Mouse (Mus musculus) adrenal gland, postnatal 0 days (tissue): ENCODE data around the gene Rdh11. TPM values are rescaled to one million over a fixed set of nuclear protein-coding genes. Genes with fewer than 3 reads are reported as not detected.

ENCODE experiments used
- polyA plus RNA-seq: library from polyadenylated mRNA; unstranded; fragments of >200 nt; fragmentation: Nextera tagmentation; extraction: Ambion mirVana; gene quantifications from 2 replicates; pipeline ENCODE4 v1.2.1, GENCODE M21; 2015

Gene Rdh11
- 16.7 and 19.3 TPM in 2 replicates for polyA plus RNA-seq

DNA sequence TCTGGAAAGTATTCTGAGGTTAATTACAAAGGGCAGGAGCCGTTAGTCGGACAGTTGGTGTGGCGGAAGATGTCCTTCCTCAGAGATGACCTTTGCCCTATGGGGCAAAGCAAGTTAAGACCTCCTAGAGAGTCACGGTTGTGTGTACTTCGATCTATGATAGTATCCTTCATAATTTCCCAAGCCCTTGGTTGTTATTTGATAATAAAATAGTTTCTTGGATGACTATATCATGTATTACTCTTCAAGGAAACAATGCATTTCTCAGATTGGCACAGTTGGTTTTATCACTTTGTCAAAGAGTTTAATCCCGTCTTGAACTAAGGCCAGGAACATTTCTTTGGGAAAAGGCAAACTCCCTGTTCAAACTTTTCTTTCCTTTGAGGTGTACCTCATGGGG, at the start of gene Rdh11:
Gene Rdh11 (minus strand): TSS at position 101 of the 400 bp plus-strand sequence.

DNA sequence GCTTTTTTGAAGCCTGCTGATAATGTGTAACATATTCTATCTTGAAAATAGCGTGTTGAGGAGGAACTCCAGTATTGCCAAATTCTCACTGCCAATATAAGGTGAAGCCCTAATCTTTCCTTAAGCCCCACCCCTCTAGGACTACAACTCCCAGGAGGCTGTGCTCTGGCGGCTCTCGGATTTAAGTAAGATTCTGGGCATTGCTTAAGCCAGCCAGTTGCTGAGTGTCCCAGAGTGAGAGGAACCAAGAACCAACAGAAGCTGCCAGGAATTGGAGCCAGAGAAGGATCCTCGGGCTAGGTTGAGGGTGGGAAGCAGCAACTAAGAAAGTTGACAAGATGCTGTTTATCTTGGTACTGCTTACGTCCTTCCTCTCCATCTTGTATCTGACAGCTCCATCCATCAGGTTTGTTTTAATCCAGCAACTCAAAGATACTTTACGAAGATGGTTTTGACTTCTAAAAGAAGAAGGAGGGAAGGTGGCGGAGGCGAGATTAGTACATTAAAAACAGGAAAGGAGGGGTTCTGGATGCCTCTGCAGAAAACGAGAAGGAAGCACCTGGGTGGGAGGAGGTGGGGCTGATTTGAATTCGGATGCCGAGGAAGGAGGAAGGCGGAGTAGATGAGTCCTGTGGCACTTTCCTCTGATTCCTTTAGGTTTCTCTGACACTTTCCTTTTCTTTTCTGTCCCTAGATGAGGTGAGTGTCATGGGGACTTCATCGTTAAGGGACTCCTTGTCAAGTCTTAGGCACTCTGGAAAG, 16.8 kb upstream of the Rdh11 start, which contains the start of gene Rdh12:
Gene Rdh12 (plus strand): TSS at position 212 of the 762 bp plus-strand sequence.

DNA sequence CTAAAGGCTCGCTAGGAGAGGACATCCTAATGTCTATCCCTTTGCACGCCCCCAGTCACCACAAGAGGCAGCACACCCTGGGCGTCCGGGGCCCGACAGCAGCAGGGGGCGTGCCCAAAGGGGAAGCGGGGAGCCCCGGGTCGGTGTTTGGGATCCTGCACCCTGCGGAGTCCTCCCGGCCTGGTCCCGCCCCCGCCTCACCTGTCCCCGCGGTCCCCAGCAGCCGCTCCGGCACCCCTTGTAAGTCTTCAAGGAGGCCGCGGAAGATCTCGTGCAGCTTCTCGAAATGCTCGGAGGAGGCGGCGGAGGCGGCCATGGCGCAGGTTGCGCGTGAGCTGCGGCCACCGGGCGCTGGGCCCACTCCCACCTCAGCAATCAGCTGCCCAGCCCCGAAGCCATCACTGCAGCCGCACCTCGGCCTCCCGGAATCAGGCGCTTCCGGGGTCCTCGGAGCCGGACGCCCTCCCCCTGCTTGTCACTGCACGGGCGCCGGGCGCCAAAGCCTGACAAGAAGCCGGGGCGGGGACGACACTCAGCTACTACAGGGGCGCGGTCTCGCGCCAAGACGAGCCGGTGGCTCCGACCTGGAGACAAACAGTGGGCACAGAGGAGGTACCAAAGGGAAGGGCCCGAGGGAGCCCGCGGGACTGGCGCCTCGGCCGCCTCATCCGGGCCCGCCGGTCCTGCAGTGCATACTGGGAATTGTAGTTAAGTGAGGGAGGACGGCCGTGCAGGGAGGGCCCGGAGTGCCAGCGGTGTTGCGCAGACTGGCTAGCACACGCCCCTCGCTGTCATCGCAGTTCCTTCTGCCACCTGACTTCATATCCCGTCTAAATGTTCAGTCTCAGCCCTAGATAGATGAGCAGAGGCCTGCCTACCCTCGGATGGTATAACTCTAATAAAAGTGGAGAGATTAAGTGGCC, 19.8 kb downstream of the Rdh11 start, which contains the start of gene Vti1b:
Gene Vti1b (minus strand): TSS at position 649 of the 923 bp plus-strand sequence.

DNA sequence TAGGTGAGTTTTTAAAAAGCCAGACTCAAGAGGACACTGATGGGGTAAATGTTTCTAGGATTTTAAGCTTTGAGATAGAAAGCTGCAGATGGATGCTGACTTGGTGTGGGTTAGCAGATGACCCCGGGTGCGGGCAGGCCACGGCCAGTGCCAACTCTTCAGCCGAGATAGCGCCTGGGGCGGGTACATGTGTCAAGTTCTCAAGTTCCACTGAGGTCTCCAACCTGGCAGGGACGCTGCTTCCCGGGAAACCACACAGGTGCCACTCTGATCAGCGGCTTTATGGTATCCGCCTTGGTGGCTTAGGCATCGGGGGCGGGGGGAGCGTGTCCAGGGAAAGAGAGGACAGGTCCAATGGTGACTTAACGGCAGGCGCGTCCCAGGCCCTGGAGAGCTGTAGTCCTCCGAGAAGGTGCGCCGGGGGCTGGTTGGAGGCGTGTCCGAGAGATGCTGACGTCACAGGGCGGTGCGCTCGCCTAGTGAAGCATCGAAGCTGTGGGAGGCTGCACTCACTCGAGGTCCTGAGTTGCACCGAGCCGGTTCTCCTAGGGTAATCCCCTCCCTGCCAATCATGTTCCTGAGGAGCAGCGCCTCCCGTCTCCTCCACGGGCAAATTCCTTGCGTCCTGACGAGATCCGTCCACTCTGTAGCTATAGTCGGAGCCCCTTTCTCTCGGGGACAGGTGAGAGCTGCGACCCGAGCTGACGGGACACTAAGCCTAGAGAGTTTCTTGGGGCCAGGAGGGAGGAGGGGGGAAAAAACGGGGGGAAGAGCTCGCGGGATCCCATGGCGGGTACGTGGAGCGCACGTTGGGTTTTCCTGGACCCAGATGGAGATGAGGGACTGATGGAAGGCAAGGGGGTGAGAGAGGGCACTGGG, 61.6 kb downstream of the Rdh11 start, which contains the start of gene Arg2:
Gene Arg2 (plus strand): TSS at position 479 of the 879 bp plus-strand sequence.

Other genes with a start within 250 kb of the Rdh11 start
- gene Tmem229b, start 184.7 kb downstream of the Rdh11 start, polyA plus RNA-seq = 7.5 and 7.7 TPM in 2 replicates
- 0.79 and 0.93 TPM in 2 replicates for gene Plekhh1, start 163.1 kb downstream of the Rdh11 start, polyA plus RNA-seq
- gene Pigh, start 102.6 kb downstream of the Rdh11 start, polyA plus RNA-seq = 16.9 and 17.6 TPM in 2 replicates
- gene Arg2, start 61.5 kb downstream of the Rdh11 start, polyA plus RNA-seq = 0.65 and 1.4 TPM in 2 replicates
- gene Vti1b, start 19.6 kb downstream of the Rdh11 start, polyA plus RNA-seq = 114 and 152 TPM in 2 replicates
- gene Rdh12, start 16.6 kb upstream of the Rdh11 start, polyA plus RNA-seq = 0.95 and 1.6 TPM in 2 replicates
- 6.0 and 6.8 TPM in 2 replicates for gene Zfyve26, start 104.0 kb upstream of the Rdh11 start, polyA plus RNA-seq
- 3.9 and 4.3 TPM in 2 replicates for gene Rad51b, start 105.0 kb upstream of the Rdh11 start, polyA plus RNA-seq